Mouse (Mus musculus) heart, postnatal 36 days (tissue): ENCODE data around the gene Capn1. TPM values are rescaled to one million over a fixed set of nuclear protein-coding genes. Genes with fewer than 3 reads are reported as not detected.

ENCODE experiments used
- DNase-seq, 2 experiments: peaks; one replicate each; pipeline ENCODE4 v3.0.0; 2021 to 2022
- intact Hi-C: fragments of 180-260 bp; cut with DNase I; formaldehyde crosslinking; loops from one replicate; pipeline ENCODE4 v1.15.1; 2025
- total RNA-seq, 2 experiments: library from RNA; stranded (reverse); gene quantifications; 2 replicates each; pipeline ENCODE4 v1.2.3; 2021

Gene Capn1
- total RNA-seq, result 10 to 100 TPM; 34.7 to 35.2 TPM

DNA sequence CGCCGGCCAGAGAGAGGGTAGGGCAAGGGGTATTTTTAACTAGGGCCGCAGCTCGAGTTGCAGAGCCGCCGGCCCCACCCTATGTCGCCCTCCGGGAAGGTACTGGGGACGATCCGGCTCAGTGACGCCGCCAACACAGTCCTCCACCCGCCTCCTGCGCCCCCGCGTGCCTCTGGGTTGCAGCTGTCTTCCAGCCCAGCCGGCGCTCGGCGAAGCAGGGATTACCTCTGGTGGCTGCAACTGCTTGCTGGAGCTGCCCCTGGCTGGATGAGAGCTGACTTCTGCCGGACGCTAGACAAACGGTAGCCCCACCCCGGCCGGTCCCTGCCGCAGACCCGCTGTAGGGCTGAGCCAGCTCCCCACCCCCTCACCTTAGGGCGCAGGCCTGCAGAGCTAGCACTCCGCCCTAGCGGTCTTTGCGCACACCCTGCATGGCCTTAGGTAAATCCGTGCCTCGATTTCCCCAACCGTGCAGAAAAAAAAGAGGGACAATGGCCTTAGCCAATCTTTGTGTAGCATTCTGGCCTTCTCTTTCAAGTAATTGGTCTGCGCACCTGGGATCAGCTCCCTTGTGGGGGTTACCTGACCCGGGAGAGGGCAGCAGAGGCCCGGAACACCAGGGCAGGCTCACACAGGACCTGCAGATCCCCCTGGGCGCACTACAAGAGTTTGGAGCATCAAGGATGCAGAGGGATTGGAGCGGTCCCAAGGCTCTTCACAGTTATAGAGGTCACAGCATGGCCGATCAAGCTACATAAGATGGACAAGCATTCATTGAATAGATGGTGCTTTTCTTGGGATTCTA, at the start of gene Capn1:
TSS of gene Capn1 (minus strand) at position 387 of the 805 bp plus-strand sequence.
- DNase-seq, result peak; percentile 71 to 83
- intact Hi-C loops, result loop anchor here (5.0 kb wide), 1 partner anchor 228 kb away; no protein-coding TSS in a partner anchor

GRCm38 (mm10) chr19:6063081-6063480, 47.4 kb upstream of the Capn1 start:
- intact Hi-C loops, result loop anchor here (5.0 kb wide), 2 partner anchors 151 to 179 kb away; partner anchors contain the start of genes Atg2a and Dpf2
- DNase-seq, result no peak

DNA sequence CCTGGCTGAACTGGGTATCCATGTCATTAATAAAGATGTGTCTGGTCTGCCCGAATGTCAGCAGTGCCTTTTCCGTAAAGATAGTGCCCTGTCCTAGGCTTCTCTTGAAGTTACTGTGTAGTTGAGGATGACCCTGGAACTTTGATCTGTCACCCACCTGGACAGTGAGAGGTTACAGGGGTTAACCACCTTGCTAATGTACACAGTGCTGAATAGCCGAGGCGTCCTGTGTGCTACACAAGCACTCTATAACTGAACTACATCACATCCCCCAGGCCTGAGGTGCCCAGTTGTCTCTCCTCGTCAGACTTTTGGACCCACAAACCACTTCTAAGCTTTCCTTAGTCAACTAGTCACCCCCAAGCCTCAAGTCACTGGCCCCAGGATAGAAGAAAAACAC, 46.7 kb upstream of the Capn1 start:
- intact Hi-C loops, result loop anchor here (5.0 kb wide), 2 partner anchors 150 to 180 kb away; partner anchors contain the start of genes Atg2a and Dpf2
- no peak for DNase-seq

- intact Hi-C loops, result loop anchor here (5.0 kb wide), 2 partner anchors 149 to 181 kb away; partner anchors contain the start of genes Atg2a and Dpf2
- DNase-seq, result no peak
These were observed 46.1 kb upstream of the Capn1 start for GRCm38 (mm10) chr19:6061641-6062302.

DNA sequence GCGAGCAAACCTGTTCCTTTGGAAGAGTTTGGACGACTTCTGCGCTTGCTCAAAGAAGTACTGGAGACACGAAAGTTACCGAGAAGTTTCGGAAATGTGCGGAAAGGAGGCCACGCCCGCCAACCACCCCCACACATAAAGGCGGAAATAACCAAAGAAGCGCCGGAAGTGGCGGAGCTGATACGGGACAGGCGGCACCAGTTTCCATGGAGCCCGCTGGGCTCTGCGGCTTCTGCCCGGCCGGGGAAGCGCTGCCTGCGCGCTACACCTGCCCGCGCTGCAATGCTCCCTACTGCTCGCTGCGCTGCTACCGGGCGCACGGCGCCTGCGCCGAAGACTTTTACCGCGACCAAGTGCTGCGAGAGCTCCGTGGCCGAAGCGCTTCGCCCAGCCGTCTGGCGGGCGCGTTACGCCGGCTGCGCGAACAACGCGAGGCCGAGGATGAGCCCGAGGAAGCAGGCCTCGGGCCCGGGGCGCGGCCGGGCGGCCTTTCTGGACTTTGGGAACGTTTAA, 45.4 kb upstream of the Capn1 start, which contains the start of gene Znhit2:
TSS of gene Znhit2 (plus strand) at position 172 of the 513 bp plus-strand sequence.
- intact Hi-C loops, result loop anchor here (5.0 kb wide), 2 partner anchors 149 to 181 kb away; partner anchors contain the start of genes Atg2a and Dpf2
- peak; percentile 90 to 93 for DNase-seq

DNA sequence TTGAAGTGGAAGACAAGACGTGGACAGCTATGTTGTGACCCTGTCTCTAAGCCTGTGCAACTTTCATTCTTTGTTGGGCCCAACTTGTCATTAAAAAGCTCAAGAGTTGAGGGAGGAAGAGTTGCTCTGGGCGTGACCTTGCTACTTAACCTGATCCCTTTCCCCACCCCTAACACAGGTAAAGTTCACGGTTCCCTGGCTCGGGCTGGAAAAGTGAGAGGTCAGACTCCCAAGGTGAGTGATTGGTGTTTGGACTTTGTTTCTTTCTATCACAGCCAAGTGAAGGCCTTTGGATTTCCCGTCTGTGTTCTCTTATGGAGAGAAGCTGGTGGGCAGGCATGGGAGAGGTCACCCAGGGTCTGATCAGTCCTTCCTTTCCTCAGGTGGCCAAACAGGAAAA, 43.3 kb upstream of the Capn1 start:
- intact Hi-C loops, result no loop called here
- DNase-seq, result no peak

DNA sequence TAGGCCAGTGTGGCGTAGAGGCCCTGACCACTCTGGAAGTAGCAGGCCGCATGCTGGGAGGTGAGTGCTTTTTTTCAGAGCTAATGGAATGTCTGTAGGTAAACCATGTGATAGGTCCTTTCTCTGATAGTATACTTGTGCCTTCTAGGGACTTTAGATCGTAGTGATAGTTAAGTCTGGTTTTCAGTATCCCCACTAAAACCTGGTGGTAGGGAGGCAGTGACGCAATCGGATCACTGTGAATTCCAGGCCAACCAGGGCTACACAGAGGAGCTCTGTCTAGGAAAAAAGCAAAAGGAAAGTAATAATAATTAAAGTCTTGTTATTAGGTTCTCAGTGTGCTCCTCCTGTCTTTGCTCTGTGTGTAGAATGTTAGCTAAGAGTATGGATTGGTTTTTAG, 42.8 kb upstream of the Capn1 start:
- no peak for DNase-seq
- intact Hi-C loops, result no loop called here

GRCm38 (mm10) chr19:6057313-6058096, 41.8 kb upstream of the Capn1 start, which contains the start of the genes Mrpl49 and Fau:
TSS of gene Mrpl49 (minus strand) at chr19:6057785.
TSS of gene Fau (plus strand) at chr19:6057844.
- intact Hi-C loops, result loop anchor here (1.0 kb wide), 1 partner anchor 27 kb away; the partner anchor contains the start of genes Cdca5 and Zfpl1
- peak; percentile 98 to 99 for DNase-seq

DNA sequence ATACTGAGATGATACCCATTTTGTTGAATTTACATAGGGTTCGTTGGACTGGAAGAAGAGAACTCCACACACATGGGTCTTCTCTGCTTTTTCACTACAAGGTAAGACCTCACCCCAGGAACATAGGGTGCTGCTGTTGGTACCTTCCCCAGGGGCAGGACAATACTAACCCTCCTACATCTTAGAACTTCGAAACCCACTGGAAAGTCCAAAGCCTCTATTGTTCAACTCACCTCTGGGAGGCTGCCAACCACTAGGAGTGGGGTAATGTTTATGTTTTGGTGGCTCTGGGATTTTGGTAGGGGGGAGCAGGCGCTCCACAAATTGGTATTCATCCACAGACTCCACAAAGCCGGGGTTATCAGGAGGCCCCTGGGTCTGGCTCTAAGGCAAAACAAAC, 41.0 kb upstream of the Capn1 start:
- intact Hi-C loops, result loop anchor here (1.0 kb wide), 1 partner anchor 28 kb away; the partner anchor contains the start of genes Cdca5 and Zfpl1
- DNase-seq, result no peak

DNA sequence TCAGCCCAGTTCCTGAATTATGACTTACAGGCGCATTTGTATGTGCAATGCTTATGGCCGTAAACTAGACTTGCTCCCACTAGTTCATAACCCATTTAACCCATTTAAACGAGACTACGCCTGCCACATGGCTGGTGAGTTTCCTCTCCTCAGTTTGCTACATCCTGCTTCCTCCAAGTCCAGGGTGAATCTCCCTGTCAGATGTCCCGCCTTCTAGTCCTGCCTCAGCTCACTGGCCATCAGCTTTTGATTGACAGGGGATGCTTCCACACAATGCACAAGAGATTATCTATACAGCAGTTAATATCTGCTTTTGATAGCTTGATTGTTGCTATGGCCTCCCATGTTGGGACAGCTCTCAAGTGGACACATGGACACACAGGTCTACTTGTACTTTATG, 38.6 kb upstream of the Capn1 start:
- intact Hi-C loops, result no loop called here
- no peak for DNase-seq

DNA sequence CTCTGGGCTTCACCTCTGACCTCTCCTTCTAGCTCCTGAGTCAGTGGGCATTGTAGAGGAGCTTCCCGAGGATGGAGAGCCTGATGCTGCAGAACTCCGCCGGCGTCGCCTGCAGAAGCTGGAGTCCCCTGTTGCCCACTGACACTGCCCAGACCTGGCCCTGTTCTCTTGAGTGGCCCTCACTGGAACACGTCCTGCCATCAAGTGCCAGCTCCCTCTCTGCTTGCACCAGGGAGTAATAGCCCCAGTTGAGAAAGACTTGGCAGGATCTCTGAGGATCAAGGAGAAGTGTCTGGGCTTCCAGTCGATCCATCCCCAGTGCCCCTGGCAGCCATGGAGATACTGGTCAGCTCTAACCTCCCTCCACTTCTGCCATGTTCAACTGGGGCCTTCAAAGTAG, 36.8 kb upstream of the Capn1 start:
- intact Hi-C loops, result no loop called here
- peak in 1 of 2 experiments; percentile 1 for DNase-seq

DNA sequence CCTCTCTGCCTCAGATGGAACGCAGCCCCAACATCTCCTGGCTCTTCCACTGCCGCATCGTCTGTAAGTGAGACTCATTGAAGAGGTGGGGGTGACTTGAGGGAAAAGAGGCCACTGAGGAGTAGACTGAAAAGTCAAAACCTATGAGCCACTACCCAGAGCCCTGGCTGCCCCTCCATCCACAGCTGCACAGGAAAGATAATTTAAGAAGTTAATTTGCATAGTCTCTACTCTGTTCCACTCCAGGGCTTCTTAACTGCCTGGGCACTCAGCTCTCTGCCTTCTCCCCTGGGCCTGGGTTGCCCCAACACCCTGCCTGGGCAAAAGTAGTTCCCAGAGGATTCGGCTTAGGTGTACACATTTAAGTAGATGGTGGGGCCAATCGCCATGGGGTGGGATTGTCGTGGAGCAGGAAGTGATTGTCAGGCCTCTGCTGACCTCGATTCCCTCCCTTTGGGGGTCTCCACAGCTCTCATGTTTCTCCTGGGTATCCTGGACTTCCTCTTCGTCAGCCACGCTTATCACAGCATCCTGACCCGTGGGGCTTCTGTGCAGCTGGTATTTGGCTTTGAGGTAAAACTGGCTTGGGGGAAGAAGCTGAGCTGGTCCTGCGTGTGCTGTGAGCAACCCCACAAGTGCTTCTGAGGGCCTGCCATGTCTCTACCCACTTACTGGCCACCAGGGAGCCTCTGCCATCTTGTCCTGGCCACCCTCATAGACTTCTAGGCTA, 33.1 kb upstream of the Capn1 start:
- intact Hi-C loops, result loop anchor here (5.0 kb wide), 2 partner anchors 78 to 137 kb away; partner anchors contain the start of genes Dpf2 and Snx15
- no peak for DNase-seq

DNA sequence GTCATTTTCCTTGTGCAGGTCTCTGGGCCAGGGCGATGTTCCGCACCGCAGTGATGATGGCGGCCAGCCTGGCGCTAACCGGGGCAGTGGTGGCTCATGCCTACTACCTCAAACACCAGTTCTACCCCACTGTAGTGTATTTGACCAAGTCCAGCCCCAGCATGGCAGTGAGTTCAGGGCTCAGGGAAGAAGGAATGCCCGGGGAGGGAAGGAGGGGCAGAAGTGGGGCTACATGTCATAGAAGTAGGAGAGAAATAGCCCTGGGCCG, 32.1 kb upstream of the Capn1 start:
- no peak for DNase-seq
- intact Hi-C loops, result loop anchor here (5.0 kb wide), 2 partner anchors 79 to 136 kb away; partner anchors contain the start of genes Dpf2 and Snx15

GRCm38 (mm10) chr19:6047154-6047898, 31.6 kb upstream of the Capn1 start:
- DNase-seq, result no peak
- intact Hi-C loops, result loop anchor here (5.0 kb wide), 2 partner anchors 80 to 135 kb away; partner anchors contain the start of genes Dpf2 and Snx15

DNA sequence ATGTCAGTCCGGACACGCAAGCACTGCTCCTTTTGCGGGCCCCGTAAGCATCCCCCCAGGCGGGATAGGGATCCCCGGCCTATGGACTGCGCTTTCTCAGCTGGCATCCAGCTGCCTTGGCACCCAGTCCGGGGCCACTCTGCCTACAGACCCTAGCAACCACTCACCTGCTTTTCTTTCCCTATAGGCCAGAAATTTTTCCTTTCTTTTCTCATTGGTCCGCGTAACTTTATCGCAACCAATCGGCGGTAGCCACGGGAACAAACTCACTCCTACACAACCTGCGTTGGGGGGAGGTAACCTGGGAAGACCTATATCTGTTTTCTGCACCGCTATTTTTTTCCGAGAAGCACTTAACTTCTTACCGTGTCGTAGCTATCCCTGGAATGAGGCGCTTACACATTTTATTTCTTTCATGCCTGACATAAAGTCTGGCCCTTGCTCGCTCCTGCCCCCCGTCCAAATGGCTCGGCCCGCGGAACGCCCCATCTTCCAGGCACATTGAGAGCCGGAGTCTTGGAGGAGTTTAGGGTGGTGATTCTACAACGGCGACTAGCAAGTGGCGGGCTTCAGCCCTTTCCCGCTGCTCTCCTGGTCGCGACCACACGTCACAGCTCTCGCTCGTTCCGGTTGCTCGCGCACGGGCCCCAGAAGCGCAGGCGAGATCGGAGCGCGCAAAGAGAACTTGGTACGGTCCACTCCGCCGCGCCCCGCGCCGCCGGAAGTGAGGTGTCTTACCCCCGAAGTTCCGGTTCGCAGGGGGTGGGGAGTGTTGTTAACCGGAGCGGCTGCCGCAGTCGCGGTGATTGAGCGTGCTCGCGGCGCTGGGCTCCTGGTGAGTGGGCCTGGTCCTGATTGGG, 30.8 kb upstream of the Capn1 start, which contains the start of gene Syvn1:
TSS of gene Syvn1 (plus strand) at position 283 of the 860 bp plus-strand sequence.
- peak; percentile 87 to 95 for DNase-seq
- intact Hi-C loops, result loop anchor here (5.0 kb wide), 2 partner anchors 81 to 134 kb away; partner anchors contain the start of genes Dpf2 and Snx15

- intact Hi-C loops, result loop anchor here (5.0 kb wide), 2 partner anchors 82 to 133 kb away; partner anchors contain the start of genes Dpf2 and Snx15
- no peak for DNase-seq
These were observed 29.9 kb upstream of the Capn1 start for GRCm38 (mm10) chr19:6045366-6046293.
